Mouse (Mus musculus) gastrocnemius, adult 8-10 months (tissue): Measurements from ENCODE around the gene Sema5b. TPM values are rescaled to one million over a fixed set of nuclear protein-coding genes. Genes with fewer than 3 reads are reported as not detected.

Experiments used
- DNase-seq, 2 experiments: peaks; one replicate each; pipeline ENCODE4 v3.0.0; 2022; ENCODE audit warnings: low spot score in 2 of 2
- total RNA-seq, 4 experiments: library from RNA; stranded (reverse); gene quantifications; 2 replicates each; pipeline ENCODE4 v1.2.4; 2022

Sema5b gene
- total RNA-seq, 4 experiments from 2014 or later, result 0.05 to 0.13 (median 0.07) TPM; not detected in 1

DNA sequence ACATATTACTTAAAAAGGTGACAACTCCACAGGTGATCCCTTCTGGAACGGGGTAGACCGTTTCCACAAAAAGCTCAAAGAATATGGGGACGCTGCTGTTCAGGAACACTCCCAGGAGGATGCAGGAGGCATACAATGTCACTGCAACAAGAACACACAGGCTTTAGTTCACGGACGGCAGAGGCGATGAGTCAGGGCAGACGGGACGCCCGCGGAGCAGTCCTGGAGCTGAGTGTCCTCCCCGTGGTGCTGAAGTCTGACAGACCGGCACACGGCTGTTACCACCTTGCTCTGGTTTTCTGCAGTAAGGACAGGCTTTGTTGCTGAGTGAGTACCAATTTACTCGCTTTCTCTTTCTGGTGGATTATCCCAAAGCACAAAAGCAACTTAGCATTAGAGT lies 163.9 kb downstream of the Sema5b start:
- DNase-seq, result no peak

DNA sequence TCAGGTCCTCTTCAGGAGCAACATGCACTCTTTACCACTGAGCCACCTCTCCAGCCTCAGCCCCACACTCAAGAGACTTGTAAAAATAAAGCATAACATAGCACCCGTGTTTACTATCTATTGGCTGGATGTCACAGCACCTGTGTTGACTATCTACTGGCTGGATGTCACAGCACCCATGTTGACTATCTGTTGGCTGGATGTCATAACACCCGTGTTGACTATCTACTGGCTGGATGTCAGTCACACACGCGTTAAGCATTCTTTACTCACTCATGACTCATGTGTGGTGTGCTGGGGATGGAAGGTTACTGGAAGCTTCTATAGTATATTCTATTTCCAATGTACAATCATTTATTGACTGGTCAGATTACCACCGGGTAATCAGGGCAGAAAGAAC lies 166.1 kb downstream of the Sema5b start:
- no peak for DNase-seq

DNA sequence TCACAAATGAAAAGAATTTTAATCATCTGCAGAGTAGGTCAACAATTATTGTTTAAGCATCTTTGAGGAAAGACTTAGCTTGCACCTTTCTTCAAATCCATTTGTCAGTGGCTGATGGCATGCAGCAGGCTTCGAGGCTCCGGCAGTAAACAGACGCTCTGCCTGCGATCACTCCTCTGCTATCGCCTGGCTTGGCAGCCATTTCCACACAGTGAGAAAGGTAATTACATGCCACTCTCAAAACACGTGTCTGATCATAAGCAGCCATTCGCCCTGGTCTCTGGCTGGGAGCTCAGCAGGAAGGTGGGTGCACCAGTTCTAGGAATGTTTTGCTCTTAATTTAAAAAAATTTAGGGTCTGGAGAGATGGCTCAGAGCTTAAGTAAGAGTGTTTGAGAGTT lies 170.1 kb downstream of the Sema5b start:
- DNase-seq, result no peak

DNA sequence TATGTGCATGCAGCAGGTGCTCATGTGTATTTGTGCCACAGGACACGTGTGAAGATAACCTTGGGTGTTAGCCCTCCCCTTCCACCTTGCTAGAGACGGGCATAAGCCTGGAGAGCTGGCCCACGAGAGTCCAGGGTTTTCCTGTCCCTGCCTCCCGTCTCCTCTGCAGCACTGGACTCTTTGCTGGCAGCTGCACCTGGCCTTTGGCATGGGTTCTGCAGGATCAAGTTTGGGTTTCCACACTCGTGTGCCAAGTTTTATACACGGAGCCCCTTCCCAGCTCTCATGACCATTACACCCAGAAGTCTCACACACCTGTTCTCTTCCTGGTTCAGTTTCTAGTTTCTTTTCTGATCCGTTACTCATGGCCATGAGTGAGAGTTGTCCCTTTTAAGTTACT lies 172.7 kb downstream of the Sema5b start:
- peak; percentile 64 to 79 for DNase-seq

Other genes with a start within 250 kb of the Sema5b start
- 1 to 10 TPM; 4.0 to 7.1 (median 5.6) TPM for gene Sec22a, start 177.2 kb upstream of the Sema5b start, total RNA-seq
- gene Pdia5, start 50.3 kb upstream of the Sema5b start, total RNA-seq, result 1 to 10 TPM; 1.1 to 1.6 (median 1.4) TPM
- gene Dirc2, start 228.2 kb downstream of the Sema5b start, total RNA-seq, result 10 to 100 TPM; 64.0 to 70.1 (median 66.4) TPM
- gene Hspbap1, start 229.2 kb downstream of the Sema5b start, total RNA-seq, result 1 to 10 TPM; 2.8 to 4.2 (median 3.7) TPM